Mouse (Mus musculus) midbrain, embryonic 10.5 days (tissue): ENCODE results near the gene Dynll1. TPM values are rescaled to one million over a fixed set of nuclear protein-coding genes. Genes with fewer than 3 reads are reported as not detected.
A peak's percentile ranks its signal among the peaks of the same experiment; 100 is the strongest.

Experiments used
- DNase-seq: peaks from one replicate; pipeline ENCODE4 v3.0.0-alpha.2; 2017; ENCODE audit warnings: low spot score
- H3K27ac ChIP-seq: fragments of 300-500 bp; sonication (generic); replicated peaks from 2 replicates; pipeline ENCODE4 v1.5.1; 2016; ENCODE audit warnings: mild to moderate bottlenecking
- H3K27me3 ChIP-seq: fragments of 300-500 bp; sonication (generic); 2 replicates; pipeline ENCODE4 v1.6.1; 2016; ENCODE audit warnings: low read depth, mild to moderate bottlenecking; ENCODE audit not compliant: poor library complexity, severe bottlenecking
- H3K36me3 ChIP-seq: fragments of 300-500 bp; sonication (generic); 2 replicates; pipeline ENCODE4 v1.6.1; 2016; ENCODE audit warnings: mild to moderate bottlenecking, moderate library complexity
- H3K4me1 ChIP-seq: fragments of 300-500 bp; sonication (generic); 2 replicates; pipeline ENCODE4 v1.6.1; 2016
- H3K4me3 ChIP-seq: fragments of 300-500 bp; sonication (generic); 2 replicates; pipeline ENCODE4 v1.5.1; 2016; ENCODE audit warnings: mild to moderate bottlenecking, moderate library complexity
- H3K9me3 ChIP-seq: fragments of 300-500 bp; sonication (generic); replicated peaks from 2 replicates; pipeline ENCODE4 v1.6.1; 2016; ENCODE audit warnings: mild to moderate bottlenecking
- WGBS: fragments of 180-500 bp; shearing (Covaris S2); methylation state at CpG from one replicate; pipeline ENCODE4 v1.1.7; 2016; 5-methylcytosine and 5-hydroxymethylcytosine counted together
- polyA plus RNA-seq: library from polyadenylated mRNA; unstranded; fragments of >200 nt; fragmentation: Nextera tagmentation; extraction: Ambion mirVana; gene quantifications from 2 replicates; pipeline ENCODE4 v1.2.1, GENCODE M21; 2016

The Dynll1 gene
- 1,606 and 1,767 TPM in 2 replicates for polyA plus RNA-seq

DNA sequence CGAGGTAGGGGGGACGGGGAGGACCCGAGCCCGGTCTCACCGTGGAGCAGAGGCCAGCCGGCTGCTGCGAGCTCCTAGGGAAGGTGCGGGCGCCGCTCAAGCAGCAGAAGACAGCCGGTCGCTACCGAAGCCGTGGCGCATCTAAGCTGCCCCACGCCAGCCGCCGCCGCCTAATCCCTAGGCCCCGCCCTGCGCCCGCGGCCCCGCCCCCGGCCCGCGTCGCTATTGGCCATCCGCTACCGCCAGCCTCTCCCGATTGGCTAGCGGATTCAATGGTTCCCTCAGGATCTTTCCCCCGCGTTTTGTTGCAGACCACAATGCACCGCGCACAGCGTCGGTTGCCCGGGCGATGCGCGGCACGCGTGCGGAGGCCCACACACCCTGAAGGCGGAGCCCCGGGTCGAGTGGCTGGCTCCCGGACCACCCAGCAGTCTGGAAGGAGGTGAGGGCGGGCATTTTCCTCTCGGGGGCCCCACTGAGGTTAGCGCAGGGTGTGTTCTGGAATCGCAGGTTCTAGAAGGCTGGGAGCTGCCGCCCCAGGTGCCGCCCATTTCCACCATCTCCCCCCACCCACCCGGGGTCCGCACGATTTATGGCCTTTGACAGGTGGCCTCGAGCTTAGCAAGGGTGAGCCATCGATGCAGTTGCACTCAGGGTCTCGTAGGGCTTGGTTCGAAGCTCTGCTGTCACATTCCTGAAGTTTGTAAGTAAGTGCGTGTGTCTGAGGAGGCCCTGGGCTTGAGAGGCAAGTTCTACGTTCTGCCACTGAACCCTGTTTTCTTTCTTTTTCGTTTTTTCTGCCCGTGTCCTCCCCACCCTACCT, at the start of gene Dynll1:
Dynll1 (minus strand) TSS at position 208 of the 823 bp plus-strand sequence.
- peaks cover 17% of the 10 kb centered on the region for H3K27me3 ChIP-seq
- 1% methylated on average over 65 of the region's 66 CpGs for WGBS
- H3K4me1 ChIP-seq, result peaks cover 31% of the 10 kb centered on the region
- peak within 1 kb of the TSS; percentile 94 for H3K4me3 ChIP-seq
- H3K36me3 ChIP-seq, result peaks cover 37% of the 10 kb centered on the region
- no peaks in the 10 kb centered on the region for H3K9me3 ChIP-seq
- peak; percentile 99 for DNase-seq
- H3K27ac ChIP-seq, result peak within 1 kb of the TSS; percentile 93

DNA sequence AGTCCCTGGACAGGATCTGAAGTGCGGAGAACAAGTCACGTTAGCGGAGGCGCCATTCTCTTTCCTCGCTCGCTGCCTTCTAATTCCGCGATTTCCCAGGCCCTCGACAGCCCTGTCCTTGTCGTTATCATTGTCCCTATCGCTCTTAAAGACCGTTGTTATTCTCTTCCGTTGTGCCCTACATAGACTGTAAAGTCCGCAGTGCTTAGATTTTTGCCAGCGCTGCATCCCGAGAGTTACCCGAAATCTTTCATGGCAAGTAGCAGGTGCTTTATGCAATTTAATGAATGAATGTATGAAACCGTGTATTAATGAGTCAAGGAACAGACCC, 48.4 kb upstream of the Dynll1 start:
- DNase-seq, result no peak
- peak overlapping the region; percentile 88 for H3K27ac ChIP-seq
- peak overlapping the region; percentile 99 for H3K4me3 ChIP-seq
- H3K27me3 ChIP-seq, result no peaks in the 10 kb centered on the region
- H3K9me3 ChIP-seq, result peaks cover 4% of the 10 kb centered on the region
- under 1% methylated on average over 18 of the region's 18 CpGs for WGBS
- H3K4me1 ChIP-seq, result peaks cover 25% of the 10 kb centered on the region
- H3K36me3 ChIP-seq, result peaks cover 33% of the 10 kb centered on the region

DNA sequence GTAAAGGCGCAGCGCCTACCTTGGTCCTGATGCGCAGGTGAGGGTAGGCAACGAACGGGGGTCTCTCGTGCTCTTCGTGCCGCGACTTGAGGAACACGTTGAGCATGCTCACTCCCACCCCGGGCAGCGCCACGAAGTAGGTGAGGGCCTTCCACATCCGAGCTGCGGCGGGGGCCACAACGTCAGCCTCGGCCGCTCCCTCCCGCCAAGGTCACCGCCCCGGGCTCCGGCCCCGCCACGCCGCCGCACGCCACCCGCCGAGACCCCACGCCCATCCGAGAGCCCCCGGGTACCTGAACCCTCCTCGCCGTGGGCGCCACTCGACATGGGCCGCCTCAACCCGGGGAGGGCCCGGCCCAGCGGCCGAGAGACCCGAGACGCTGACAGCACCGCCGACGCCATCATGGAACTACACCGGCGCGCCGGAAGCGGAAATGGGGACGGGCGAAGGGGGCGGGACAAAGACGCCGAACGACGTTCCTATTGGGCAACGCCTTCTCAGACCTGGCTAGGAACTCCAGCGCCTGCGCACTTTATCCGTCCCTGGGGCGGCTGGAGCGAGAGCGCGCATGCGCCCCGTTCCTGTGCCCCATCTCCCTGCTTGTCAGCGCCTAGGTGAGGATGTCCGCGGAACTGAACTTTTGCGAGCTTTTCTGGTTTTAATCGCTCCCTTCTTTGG, 47.9 kb upstream of the Dynll1 start, which contains the start of gene Cox6a1:
Cox6a1 (minus strand) TSS at position 436 of the 679 bp plus-strand sequence.
- Histone ChIP-seq H3K27me3 (no peaks in the 10 kb centered on the region), H3K4me3 (peak within 1 kb of the TSS; percentile 99), H3K4me1 (peaks cover 20% of the 10 kb centered on the region), H3K9me3 (peaks cover 4% of the 10 kb centered on the region), H3K27ac (peak within 1 kb of the TSS; percentile 88), H3K36me3 (peaks cover 38% of the 10 kb centered on the region)
- DNase-seq, result peak; percentile 99
- WGBS, result under 1% methylated on average over 74 of the region's 74 CpGs

DNA sequence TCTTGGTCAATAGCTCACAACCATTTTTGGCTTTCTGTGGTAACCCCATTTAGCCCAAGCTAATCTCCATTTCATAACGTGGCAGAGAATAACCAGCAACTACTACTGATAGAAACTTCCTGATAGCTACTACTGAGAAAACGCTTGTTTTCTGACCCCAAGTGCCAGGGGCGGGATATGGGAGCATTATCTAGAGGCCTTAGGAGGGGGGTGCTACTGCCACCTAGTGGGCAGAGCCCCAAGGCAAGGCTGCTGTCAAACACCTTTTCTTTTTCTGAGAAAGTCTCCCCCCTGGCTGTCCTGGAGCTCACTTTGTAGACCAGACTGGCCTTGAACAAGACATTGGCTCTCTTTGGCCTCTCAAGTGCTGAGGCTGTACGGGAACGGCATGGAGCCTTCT, 46.8 kb upstream of the Dynll1 start:
- 5% methylated on average over 5 of the region's 5 CpGs for WGBS
- H3K27me3 ChIP-seq, result no peaks in the 10 kb centered on the region
- 0 out of 2 replicates have a peak overlapping the region, but pooled peaks have one; percentile 46 for H3K27ac ChIP-seq

DNA sequence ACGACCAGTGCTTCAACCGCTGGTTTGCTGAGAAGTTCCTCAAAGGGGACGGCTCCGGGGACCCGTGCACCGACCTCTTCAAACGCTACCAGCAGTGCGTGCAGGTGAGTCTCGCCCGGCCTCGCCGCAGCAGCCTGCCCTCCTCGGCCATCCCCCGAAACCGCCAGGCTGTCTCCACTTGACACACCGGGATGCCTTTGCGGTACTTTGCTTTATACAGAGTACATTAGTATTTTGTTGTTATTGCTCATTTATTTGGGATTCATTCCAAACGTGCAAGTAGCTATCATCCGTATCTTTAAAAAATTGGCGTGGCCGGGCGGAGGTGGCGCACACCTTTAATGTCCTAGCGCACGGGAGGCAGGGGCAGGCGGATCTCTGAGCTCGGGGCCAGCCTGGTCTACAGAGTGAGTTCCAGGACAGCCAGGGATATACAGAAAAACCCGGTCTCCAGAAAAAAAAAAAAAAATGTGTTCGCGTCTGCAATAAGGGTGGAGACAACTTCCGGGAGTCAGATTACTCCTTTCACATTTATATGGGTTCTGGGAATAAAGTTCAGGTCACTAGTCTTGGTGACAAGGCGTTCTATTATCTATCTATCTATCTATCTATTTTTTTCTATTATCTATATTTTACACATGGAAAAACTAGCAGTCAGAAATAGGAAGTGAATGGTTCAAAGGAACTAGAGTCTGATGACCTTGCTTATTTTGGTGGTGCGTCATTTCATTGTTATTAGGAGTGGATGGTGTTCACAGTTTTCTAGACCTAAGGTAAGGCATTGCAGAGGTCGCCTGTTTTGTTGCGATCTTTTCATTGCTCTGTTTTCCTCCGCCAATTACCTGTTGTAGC, 40.7 kb upstream of the Dynll1 start:
- Histone ChIP-seq H3K27ac (peak overlapping the region; percentile 95), H3K27me3 (no peaks in the 10 kb centered on the region), H3K4me1 (peaks cover 32% of the 10 kb centered on the region), H3K9me3 (no peaks in the 10 kb centered on the region), H3K36me3 (peaks cover 60% of the 10 kb centered on the region), H3K4me3 (peak overlapping the region; percentile 90)
- DNase-seq, result no peak
- 14% methylated on average over 36 of the region's 36 CpGs for WGBS

More for the DNA sequence above, 46.8 kb upstream of the Dynll1 start:
- peak overlapping the region; percentile 99 for H3K4me3 ChIP-seq
- H3K9me3 ChIP-seq, result peaks cover 4% of the 10 kb centered on the region
- peaks cover 49% of the 10 kb centered on the region for H3K36me3 ChIP-seq
- peaks cover 22% of the 10 kb centered on the region for H3K4me1 ChIP-seq
- peak; percentile 76 for DNase-seq

DNA sequence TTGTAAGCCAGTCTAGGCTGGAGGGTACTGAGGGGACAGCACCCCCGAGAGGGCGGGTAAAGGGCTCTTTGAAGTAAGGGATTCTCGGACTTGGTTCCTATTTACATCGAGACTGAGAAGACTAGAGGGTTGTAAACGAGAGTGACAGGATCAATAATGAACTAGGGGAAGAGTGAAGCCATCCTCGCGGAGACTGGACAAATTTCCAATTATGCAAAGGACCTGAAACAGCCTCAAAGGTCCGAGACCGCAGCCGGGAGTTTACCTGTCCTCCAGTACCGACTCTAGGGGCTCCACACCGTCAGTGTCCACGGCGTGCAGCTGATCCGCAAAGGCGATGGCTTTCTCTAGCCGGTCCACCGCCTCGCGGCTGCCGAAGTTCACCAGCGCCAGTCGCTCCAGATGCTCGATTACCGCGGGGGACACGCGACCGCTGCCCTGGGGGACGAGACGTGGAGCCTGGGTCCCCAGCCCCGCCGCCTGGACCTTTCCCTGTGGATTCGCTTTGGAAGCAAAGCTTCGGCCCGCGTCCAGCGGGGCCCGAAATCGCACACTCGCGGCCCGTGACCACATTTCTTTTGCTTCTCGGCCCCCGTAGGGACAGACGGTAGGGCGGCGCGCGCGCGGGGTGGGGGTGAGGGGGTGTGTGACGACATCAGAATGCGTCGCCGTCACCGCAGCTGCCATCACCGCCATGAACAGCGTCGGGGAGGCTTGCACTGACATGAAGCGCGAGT, 39.9 kb upstream of the Dynll1 start, which contains the start of the genes Gatc and Triap1:
Gatc (minus strand) TSS at position 602 of the 737 bp plus-strand sequence.
Triap1 (plus strand) TSS at position 649 of the 737 bp plus-strand sequence.
- peaks cover 60% of the 10 kb centered on the region for H3K36me3 ChIP-seq
- H3K4me1 ChIP-seq, result peaks cover 32% of the 10 kb centered on the region
- H3K27ac ChIP-seq, result peak within 1 kb of the TSS; percentile 95
- H3K4me3 ChIP-seq, result peak within 1 kb of the TSS; percentile 90
- peak; percentile 92 for DNase-seq
- no peaks in the 10 kb centered on the region for H3K27me3 ChIP-seq
- no peaks in the 10 kb centered on the region for H3K9me3 ChIP-seq
- WGBS, result under 1% methylated on average over 62 of the region's 62 CpGs

DNA sequence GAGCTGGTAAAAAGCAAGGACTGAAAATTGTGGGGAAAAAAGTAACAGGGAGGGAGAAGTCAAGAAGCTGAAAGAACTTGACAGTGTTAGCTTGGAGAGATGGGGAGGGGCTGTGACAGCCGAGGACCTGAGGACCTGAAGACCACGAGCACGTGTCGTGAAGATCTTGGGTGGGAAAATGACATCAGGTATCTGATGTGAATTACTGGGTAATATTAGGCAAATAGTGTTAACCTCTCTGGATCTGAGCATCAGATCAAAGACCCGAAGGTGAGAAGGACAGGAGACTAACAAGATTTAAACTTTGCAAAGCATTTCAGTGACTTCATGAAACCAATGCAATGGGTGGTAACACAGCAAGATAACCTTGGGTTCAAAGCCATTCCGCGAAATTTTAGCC, 39.2 kb upstream of the Dynll1 start:
- 46% methylated on average over 7 of the region's 7 CpGs for WGBS
- Histone ChIP-seq H3K27ac (no peak overlapping the region), H3K4me1 (peaks cover 32% of the 10 kb centered on the region), H3K36me3 (peaks cover 60% of the 10 kb centered on the region), H3K27me3 (no peaks in the 10 kb centered on the region), H3K4me3 (peak overlapping the region; percentile 90), H3K9me3 (no peaks in the 10 kb centered on the region)
- no peak for DNase-seq

DNA sequence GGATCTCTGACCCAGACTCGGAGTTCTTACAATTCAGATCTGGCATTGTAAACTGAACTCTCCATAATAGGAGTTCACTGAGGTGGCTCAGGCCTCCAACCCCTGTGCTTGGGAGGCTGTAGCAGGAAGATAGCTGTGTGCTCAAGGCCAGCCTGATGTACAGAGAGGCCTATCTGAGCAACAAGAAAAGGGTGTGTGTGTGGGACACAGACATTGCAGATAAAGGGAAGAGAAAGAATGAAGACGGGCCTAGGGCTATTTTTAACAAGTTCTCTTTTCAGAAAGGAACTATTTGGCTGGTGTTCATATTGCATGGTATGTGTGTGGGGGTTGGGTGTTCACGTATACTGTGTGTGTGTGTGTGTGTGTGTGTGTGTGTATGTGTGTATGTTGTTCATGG, 32.8 kb upstream of the Dynll1 start:
- no peak for DNase-seq
- Histone ChIP-seq H3K4me1 (peaks cover 15% of the 10 kb centered on the region), H3K27me3 (no peaks in the 10 kb centered on the region), H3K4me3 (no peak overlapping the region), H3K27ac (no peak overlapping the region), H3K9me3 (no peaks in the 10 kb centered on the region), H3K36me3 (peaks cover 93% of the 10 kb centered on the region)
- WGBS, result 96% methylated on average over 3 of the region's 3 CpGs

DNA sequence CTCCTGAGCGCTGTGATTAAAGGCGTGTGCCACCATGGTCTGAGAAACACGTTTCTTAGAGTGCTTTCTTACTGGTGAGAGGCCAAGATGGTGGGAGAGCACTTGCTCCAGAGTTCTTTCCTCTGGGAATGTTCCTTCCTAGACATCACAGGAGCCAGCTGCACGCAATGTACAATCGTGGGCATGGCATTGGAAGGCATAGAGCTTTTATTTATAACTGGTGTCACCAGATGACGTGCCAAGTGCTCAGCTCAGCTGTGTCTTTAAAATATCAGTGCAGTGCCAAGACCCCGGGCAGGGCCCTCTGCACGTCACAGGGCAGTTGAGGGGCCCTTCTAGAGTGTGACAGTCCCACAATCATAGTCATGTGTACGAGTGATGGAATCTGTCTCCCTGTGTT, 30.2 kb upstream of the Dynll1 start:
- Histone ChIP-seq H3K9me3 (no peaks in the 10 kb centered on the region), H3K4me1 (peaks cover 33% of the 10 kb centered on the region), H3K4me3 (no peak overlapping the region), H3K36me3 (peaks cover 73% of the 10 kb centered on the region), H3K27ac (no peak overlapping the region), H3K27me3 (no peaks in the 10 kb centered on the region)
- WGBS, result 94% methylated on average over 9 of the region's 9 CpGs
- DNase-seq, result no peak

DNA sequence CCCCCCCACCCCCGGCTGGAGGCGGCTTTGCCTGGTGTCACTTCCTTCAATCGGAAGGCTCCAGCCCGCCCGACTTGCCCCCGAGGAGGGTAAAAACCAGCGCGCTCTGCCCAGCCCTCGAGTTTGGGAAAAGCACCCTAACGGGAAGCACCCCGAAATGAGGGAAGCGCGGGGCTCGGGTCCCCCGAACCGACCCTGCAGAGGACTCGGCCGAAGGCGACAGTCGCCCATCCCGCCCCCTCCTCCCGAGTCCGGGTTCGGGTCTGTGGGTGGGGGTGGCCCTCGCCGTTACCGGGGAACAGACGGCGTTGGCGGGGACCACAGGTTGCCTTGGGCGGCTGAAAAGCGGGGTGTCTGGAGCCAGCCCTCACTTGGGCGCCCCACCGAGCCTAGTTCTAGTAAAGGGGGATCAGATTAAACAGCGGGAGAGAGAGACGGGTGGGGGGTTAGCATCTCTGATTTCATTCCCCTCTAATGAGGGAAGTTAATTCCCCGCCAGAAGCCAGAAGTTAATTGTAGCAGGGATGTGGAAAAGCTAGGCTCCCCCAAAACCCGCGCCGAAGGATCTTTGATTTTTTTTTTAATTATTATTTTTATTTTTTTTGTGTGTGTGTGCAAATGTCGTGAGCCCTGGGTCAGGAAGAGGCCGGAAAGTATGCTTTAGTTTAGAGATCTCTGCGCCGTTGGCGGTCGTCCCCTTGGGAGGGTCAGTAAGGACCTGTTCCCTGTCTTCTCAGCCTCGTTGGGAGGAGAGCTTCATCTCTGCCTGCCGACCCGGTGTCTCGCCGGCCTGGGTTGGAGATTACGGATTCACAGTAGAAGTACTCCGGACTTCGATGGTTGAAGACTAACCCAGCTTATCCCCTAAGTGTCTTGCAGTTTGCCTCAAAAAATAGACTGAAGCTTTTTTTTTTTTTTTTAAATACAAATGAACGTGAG, 27.1 kb upstream of the Dynll1 start:
- Histone ChIP-seq H3K27me3 (no peaks in the 10 kb centered on the region), H3K4me3 (peak overlapping the region; percentile 79), H3K36me3 (peaks cover 42% of the 10 kb centered on the region), H3K27ac (peak overlapping the region; percentile 98), H3K4me1 (peaks cover 37% of the 10 kb centered on the region), H3K9me3 (no peaks in the 10 kb centered on the region)
- DNase-seq, result no peak
- 1% methylated on average over 53 of the region's 55 CpGs for whole genome bisulfite sequencing
